Mouse (Mus musculus) forebrain, embryonic 15.5 days (tissue): Measurements from ENCODE around the gene Klrb1a. TPM values are rescaled to one million over a fixed set of nuclear protein-coding genes. Genes with fewer than 3 reads are reported as not detected.
A peak's percentile ranks its signal among the peaks of the same experiment; 100 is the strongest.
"Not testable (repeated sequence)": the region's sequence is repeated elsewhere in the genome, so short reads cannot be mapped to it uniquely, and the experiment has no call there.

Experiments
- ATAC-seq: fragments of 200-750 bp; cut with Nextera tagmentation; replicated peaks from 2 replicates; pipeline ENCODE4 v1.8.0; 2017; ENCODE audit warnings: mild to moderate bottlenecking, moderate TSS enrichment, moderate library complexity
- H3K27ac ChIP-seq: fragments of 300-500 bp; sonication (generic); replicated peaks from 2 replicates; pipeline ENCODE4 v1.5.1; 2015; ENCODE audit warnings: mild to moderate bottlenecking, inconsistent platforms
- H3K27me3 ChIP-seq: fragments of 300-500 bp; sonication (generic); 2 replicates; pipeline ENCODE4 v1.6.1; 2015; ENCODE audit warnings: inconsistent platforms
- H3K36me3 ChIP-seq: fragments of 300-500 bp; sonication (generic); 2 replicates; pipeline ENCODE4 v1.6.1; 2015; ENCODE audit warnings: mild to moderate bottlenecking, inconsistent platforms
- H3K4me1 ChIP-seq: fragments of 300-500 bp; sonication (generic); 2 replicates; pipeline ENCODE4 v1.6.1; 2015; ENCODE audit warnings: inconsistent platforms
- H3K4me2 ChIP-seq: fragments of 300-500 bp; sonication (generic); replicated peaks from 2 replicates; pipeline ENCODE4 v1.6.1; 2015; ENCODE audit warnings: mild to moderate bottlenecking, inconsistent platforms
- H3K4me3 ChIP-seq: fragments of 300-500 bp; sonication (generic); 2 replicates; pipeline ENCODE4 v1.5.1; 2015; ENCODE audit warnings: mild to moderate bottlenecking, inconsistent platforms
- H3K9ac ChIP-seq: fragments of 300-500 bp; sonication (generic); replicated peaks from 2 replicates; pipeline ENCODE4 v1.6.1; 2015; ENCODE audit warnings: mild to moderate bottlenecking, inconsistent platforms
- H3K9me3 ChIP-seq: fragments of 300-500 bp; sonication (generic); 2 replicates; pipeline ENCODE4 v1.6.1; 2016; ENCODE audit warnings: inconsistent platforms
- WGBS: fragments of 180-500 bp; shearing (Covaris S2); methylation state at CpG from one replicate; pipeline ENCODE4 v1.1.7; 2015; ENCODE audit warnings: mixed read lengths; 5-methylcytosine and 5-hydroxymethylcytosine counted together
- polyA plus RNA-seq: library from polyadenylated mRNA; unstranded; fragments of >200 nt; fragmentation: Nextera tagmentation; extraction: Ambion mirVana; gene quantifications from 2 replicates; pipeline ENCODE4 v1.2.1, GENCODE M21; 2015

Klrb1a gene
- polyA plus RNA-seq, 1 experiment from 2014 or later = not detected

GRCm38 (mm10) chr6:128630912-128631905 is 7.9 kb upstream of the Klrb1a start:
- not testable (repeated sequence) for H3K27me3 ChIP-seq, H3K36me3 ChIP-seq, H3K4me1 ChIP-seq, H3K4me3 ChIP-seq, ATAC-seq, H3K9ac ChIP-seq, H3K27ac ChIP-seq, H3K9me3 ChIP-seq, H3K4me2 ChIP-seq
- WGBS = 80% methylated on average over 15 of the region's 15 CpGs

DNA sequence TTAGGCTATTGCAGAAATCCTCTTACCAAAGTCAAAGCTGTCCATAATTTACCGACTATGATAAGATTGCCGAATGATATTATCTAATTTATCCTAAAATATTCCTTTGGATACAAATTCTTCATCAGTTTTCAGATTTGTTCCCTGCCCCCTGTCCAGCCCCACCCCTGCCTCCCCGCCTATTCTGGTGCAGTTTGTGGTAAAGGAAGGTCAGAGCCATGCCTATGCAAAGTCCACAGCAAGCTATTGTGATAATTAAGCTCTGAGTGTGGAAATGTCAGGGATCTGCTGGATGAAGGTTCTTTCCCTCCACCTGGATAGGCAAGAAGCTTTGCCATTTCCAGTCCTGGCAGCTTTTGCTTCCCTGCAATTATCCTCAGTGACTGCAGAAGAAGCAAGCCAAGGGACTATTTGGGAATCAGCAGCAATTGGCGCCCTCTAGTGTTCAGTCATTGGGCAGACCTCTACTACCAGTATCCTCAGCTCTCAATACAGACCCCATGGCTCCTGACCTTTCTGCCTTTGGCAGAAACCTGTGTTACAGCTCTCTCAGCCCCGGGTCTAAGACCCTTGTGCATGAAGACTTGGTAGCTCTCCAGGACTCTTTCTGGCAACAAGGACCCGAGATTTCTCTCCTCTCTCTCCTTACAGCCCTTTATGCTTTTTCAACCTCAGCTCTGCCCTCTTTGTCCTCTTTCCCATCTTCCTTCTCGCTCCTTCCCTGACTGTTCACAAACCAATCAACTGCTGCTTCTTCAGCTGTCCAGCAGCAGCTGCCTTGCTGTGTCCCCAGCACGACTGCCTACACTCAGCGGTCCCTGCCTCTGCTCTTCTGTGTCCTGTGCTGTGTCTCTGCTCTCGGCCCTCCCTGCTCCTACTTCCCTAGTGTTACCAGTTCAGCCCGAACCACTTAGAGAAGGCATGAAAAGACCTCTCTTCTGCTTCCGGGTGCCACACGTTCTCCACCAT is 6.7 kb upstream of the Klrb1a start:
- 55% methylated on average over 13 of the region's 13 CpGs for WGBS
- H3K4me1 ChIP-seq, H3K27me3 ChIP-seq, H3K4me3 ChIP-seq, H3K27ac ChIP-seq, H3K36me3 ChIP-seq, H3K9ac ChIP-seq, H3K4me2 ChIP-seq, H3K9me3 ChIP-seq: not testable (repeated sequence)
- peak; percentile 95 for ATAC-seq

- not testable (repeated sequence) for H3K27ac ChIP-seq, H3K27me3 ChIP-seq, H3K4me3 ChIP-seq, H3K9ac ChIP-seq, H3K4me1 ChIP-seq, H3K4me2 ChIP-seq, H3K9me3 ChIP-seq, H3K36me3 ChIP-seq, ATAC-seq
- 96% methylated on average over 6 of the region's 6 CpGs for WGBS
Observed at GRCm38 (mm10) chr6:128625246-128625645, 1.9 kb upstream of the Klrb1a start.

DNA sequence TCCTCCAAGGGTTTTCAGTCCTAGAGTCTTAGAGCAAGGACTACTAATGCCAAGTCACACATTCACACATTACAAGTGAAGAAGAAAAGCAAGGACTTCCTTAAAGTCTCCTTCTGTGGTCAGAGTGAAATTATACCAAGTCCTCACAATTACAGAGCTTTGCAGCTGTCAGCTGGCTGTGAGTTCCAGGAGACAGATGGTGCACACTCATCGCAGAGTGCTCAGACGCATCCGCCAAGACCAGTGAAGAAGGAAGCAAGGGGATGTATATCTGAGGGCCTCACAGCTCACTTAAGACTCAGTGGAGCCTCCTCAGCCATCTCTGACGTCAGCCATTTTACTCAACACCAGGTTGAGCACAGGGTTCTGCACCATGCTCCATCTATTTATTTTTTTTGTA is 1.1 kb upstream of the Klrb1a start:
- H3K4me3 ChIP-seq = no peak overlapping the region
- H3K9me3 ChIP-seq = no peaks in the 10 kb centered on the region
- WGBS = 92% methylated on average over 4 of the region's 4 CpGs
- H3K27ac ChIP-seq = no peak overlapping the region
- no peak for ATAC-seq
- H3K27me3 ChIP-seq = no peaks in the 10 kb centered on the region
- no peaks in the 10 kb centered on the region for H3K36me3 ChIP-seq
- no peak overlapping the region for H3K4me2 ChIP-seq
- no peak overlapping the region for H3K9ac ChIP-seq
- no peaks in the 10 kb centered on the region for H3K4me1 ChIP-seq

- Histone ChIP-seq H3K27ac (no peak overlapping the region), H3K9me3 (no peaks in the 10 kb centered on the region), H3K4me1 (no peaks in the 10 kb centered on the region), H3K4me3 (no peak overlapping the region), H3K4me2 (no peak overlapping the region), H3K9ac (no peak overlapping the region), H3K27me3 (no peaks in the 10 kb centered on the region), H3K36me3 (no peaks in the 10 kb centered on the region)
- 45% methylated on average over 2 of the region's 2 CpGs for WGBS
- ATAC-seq = no peak
Observed at GRCm38 (mm10) chr6:128622733-128623132, 600 bp downstream of the Klrb1a start.

DNA sequence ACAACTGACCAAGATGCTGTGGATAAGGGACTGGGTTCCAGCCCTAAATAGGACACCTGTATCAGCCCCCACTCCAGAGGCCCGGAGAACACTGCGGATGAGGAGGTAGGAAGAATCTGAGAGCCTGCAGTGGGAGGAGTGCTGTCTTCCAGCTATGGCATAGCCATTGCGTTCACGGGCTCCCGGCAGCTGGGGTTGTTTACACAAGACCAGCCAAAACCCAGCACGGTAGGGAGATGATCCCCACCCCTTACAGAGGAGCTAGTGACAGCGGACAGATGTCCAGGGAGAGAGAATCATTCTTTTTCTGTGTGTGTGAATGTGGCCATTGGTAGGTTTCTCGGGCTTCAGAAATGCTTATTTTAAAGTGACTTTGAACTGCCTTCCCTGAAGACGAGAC is 17.0 kb downstream of the Klrb1a start:
- Histone ChIP-seq H3K36me3 (no peaks in the 10 kb centered on the region), H3K4me3 (no peak overlapping the region), H3K27me3 (no peaks in the 10 kb centered on the region), H3K4me1 (no peaks in the 10 kb centered on the region), H3K27ac (no peak overlapping the region), H3K4me2 (no peak overlapping the region), H3K9me3 (no peaks in the 10 kb centered on the region), H3K9ac (no peak overlapping the region)
- WGBS = 82% methylated on average over 9 of the region's 9 CpGs
- no peak for ATAC-seq

- Histone ChIP-seq H3K9me3 (no peaks in the 10 kb centered on the region), H3K4me1 (no peaks in the 10 kb centered on the region), H3K27me3 (no peaks in the 10 kb centered on the region), H3K4me3 (no peak overlapping the region), H3K4me2 (no peak overlapping the region), H3K36me3 (no peaks in the 10 kb centered on the region), H3K9ac (no peak overlapping the region), H3K27ac (no peak overlapping the region)
- 44% methylated on average over 5 of the region's 5 CpGs for WGBS
- no peak for ATAC-seq
Observed at GRCm38 (mm10) chr6:128604512-128604911, 18.8 kb downstream of the Klrb1a start.

DNA sequence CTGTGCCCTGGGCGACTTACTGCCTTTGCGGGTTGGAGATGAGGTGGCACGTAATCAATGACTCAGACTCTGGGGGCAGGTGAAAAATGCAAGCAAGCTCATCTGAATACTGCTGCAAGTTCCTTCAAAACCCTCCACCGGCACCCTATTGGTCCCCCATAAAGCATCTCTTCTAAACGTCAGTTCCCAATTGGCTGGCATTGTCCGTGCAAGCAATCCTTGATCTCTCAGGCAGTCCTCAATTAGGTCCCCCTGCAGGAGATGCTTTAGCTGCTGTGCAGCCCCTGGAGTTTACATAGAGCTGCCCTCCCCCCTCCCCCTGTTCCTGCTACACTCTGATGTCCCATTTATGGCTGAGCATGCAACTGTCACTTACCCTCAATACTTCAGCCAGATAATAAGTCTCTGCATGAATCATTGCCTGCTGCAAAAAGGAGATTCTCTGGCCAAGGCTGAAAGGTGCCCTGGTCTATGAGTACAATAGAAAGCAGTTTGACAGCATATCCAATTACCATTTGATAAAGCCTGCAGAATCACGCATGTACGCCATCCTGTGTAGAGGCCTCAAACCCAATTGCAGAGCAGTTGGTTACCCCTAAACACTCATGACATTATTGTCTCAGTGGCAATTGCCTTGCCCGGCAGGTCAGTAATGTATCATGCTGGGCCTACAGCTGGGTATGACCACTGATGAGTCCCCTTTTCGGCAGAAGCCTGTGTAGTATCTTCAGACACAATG is 20.7 kb downstream of the Klrb1a start:
- H3K27ac ChIP-seq = no peak overlapping the region
- H3K27me3 ChIP-seq = no peaks in the 10 kb centered on the region
- H3K36me3 ChIP-seq = no peaks in the 10 kb centered on the region
- no peaks in the 10 kb centered on the region for H3K9me3 ChIP-seq
- 36% methylated on average over 10 of the region's 10 CpGs for WGBS
- peak overlapping the region; percentile 9 for H3K4me2 ChIP-seq
- H3K9ac ChIP-seq = no peak overlapping the region
- peak; percentile 77 for ATAC-seq
- no peaks in the 10 kb centered on the region for H3K4me1 ChIP-seq
- H3K4me3 ChIP-seq = peak overlapping the region; percentile 1; the same call in 1 of the 2 replicates

DNA sequence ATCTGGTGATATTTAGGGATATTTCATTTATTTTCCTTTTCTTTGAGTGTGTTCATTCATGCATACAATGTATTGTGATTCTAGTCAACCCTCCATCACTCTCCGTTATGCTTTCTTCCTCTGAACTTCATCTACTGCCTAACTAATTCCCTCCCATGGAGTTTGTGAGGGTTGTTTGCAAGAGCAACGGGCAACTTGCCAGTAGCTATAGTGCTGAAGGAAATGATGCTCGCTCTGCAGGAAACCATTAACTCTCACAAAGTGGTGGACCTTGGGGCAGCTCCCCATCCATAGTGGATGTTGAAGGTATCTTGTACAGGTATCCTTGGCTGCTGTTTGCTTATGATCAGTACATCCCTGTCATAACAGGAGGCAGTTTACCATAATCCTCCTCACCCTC is 21.3 kb downstream of the Klrb1a start:
- ATAC-seq = no peak; the same call in 1 of the 2 replicates
- no peak overlapping the region for H3K27ac ChIP-seq
- H3K4me3 ChIP-seq = peak overlapping the region; percentile 1; the same call in 1 of the 2 replicates
- peak overlapping the region; percentile 9 for H3K4me2 ChIP-seq
- H3K9me3 ChIP-seq = no peaks in the 10 kb centered on the region
- H3K36me3 ChIP-seq = no peaks in the 10 kb centered on the region
- H3K4me1 ChIP-seq = peaks cover 4% of the 10 kb centered on the region
- WGBS = 22% methylated on average over 3 of the region's 3 CpGs
- H3K27me3 ChIP-seq = no peaks in the 10 kb centered on the region
- H3K9ac ChIP-seq = no peak overlapping the region

- ATAC-seq = no peak
- Histone ChIP-seq H3K4me1 (peaks cover 7% of the 10 kb centered on the region), H3K4me3 (no peak overlapping the region), H3K36me3 (no peaks in the 10 kb centered on the region), H3K9ac (no peak overlapping the region), H3K27ac (no peak overlapping the region), H3K4me2 (no peak overlapping the region), H3K27me3 (no peaks in the 10 kb centered on the region), H3K9me3 (no peaks in the 10 kb centered on the region)
- 64% methylated on average over 4 of the region's 4 CpGs for WGBS
Observed at GRCm38 (mm10) chr6:128599555-128599954, 23.8 kb downstream of the Klrb1a start.

DNA sequence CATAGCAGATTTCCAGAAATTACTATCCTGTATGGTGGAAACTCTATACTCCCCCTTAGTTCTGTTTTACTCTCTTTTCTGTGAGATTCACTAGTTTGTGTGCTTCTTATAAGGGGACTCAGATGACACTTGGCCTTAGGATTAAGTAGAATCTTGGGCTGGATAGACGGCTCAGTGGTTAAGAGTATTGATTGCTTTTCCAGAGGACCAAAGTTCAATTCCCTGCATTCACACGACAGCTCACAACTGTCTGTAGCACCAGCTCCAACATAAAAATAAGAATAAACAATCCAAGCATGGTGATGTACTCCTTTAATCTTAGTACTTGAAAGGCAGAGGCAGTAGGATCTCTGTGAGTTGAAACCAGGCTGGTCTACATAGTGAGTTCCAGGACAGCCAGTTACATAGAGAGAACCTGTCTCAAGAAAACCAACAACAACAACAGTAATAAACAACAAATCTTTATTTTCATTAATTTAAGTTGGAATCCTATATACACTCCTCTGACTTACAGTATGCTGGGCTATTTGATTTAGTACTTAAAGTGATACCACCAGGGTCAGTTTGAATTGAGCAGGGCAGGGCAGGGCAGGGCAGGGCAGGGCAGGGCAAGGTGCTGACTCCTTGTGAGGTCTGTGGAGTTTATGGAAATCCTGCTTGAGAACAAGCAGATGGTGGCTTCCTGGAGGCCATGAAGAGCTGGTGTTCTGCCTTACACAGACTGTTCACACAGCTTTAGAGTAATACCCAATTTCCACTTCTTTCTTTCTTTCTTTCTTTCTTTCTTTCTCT is 24.9 kb downstream of the Klrb1a start:
- Histone ChIP-seq H3K4me3 (no peak overlapping the region), H3K4me1 (peaks cover 7% of the 10 kb centered on the region), H3K36me3 (no peaks in the 10 kb centered on the region), H3K9me3 (no peaks in the 10 kb centered on the region), H3K9ac (no peak overlapping the region), H3K27me3 (no peaks in the 10 kb centered on the region), H3K4me2 (no peak overlapping the region), H3K27ac (no peak overlapping the region)
- ATAC-seq = no peak
- 68% methylated on average over 2 of the region's 2 CpGs for WGBS
